Mouse (Mus musculus) E14TG2a.4 (cell line): ENCODE data around the gene R3hdm4.
"Not testable (repeated sequence)": the region's sequence is repeated elsewhere in the genome, so short reads cannot be mapped to it uniquely, and the experiment has no call there.

ENCODE experiments used
- CTCF ChIP-seq: conservative IDR thresholded peaks from 2 replicates; pipeline ENCODE4 v1.5.1; 2014; ENCODE audit warnings: low read length
- NANOG ChIP-seq: IDR thresholded peaks from 2 replicates; pipeline ENCODE4 v1.6.1; 2014; ENCODE audit warnings: borderline replicate concordance, low read length, mixed read lengths

DNA sequence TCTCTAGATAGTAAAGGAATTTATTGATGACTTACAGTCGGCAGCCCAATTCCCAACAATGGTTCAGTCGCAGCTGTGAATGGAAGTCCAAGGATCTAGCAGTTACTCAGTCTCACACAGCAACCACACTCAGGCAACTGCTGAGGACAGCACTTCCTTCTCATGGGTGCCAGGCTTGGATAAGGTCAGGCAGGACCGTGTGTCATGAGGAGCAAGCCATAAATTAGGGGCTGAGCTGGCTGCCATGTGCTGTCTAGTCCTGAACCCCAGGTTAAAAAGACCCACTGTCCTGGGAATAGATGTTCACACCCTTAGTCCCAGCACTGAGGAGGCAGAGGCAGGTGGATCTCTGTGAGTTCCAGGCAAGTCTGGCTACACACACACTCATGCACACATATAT lies 36.1 kb downstream of the R3hdm4 start:
- TF ChIP-seq CTCF, NANOG: not testable (repeated sequence)
